Mouse (Mus musculus): ENCODE data around the gene Heatr3.
"Not testable (repeated sequence)": the region's sequence is repeated elsewhere in the genome, so short reads cannot be mapped to it uniquely, and the experiment has no call there.

Gene Heatr3

GRCm38 (mm10) chr8:88198551-88198944 is 60.9 kb downstream of the Heatr3 start:
- DNase-seq = peak in 1 of 2 experiments; percentile 31

- peak; percentile 90 to 97 for DNase-seq
Observed at GRCm38 (mm10) chr8:88198945-88199571, 61.4 kb downstream of the Heatr3 start, which contains the start of gene Tent4b. TSS of gene Tent4b (plus strand) at chr8:88199213.

GRCm38 (mm10) chr8:88199700-88200601 is 62.3 kb downstream of the Heatr3 start:
- DNase-seq = peak; percentile 33 to 64

GRCm38 (mm10) chr8:88200724-88201495 is 63.3 kb downstream of the Heatr3 start:
- no peak for DNase-seq

GRCm38 (mm10) chr8:88201641-88202040 is 64.0 kb downstream of the Heatr3 start:
- no peak for DNase-seq

GRCm38 (mm10) chr8:88206016-88206415 is 68.4 kb downstream of the Heatr3 start:
- DNase-seq = no peak

- no peak for DNase-seq
Observed at GRCm38 (mm10) chr8:88207121-88207821, 69.6 kb downstream of the Heatr3 start.

GRCm38 (mm10) chr8:88209930-88210827 is 72.5 kb downstream of the Heatr3 start:
- not testable (repeated sequence) for DNase-seq

GRCm38 (mm10) chr8:88221353-88221752 is 83.7 kb downstream of the Heatr3 start:
- no peak for DNase-seq
